Mouse (Mus musculus) cortical plate, adult 2 months (tissue): ENCODE measurements around the gene Stxbp6.

Source experiments
- CTCF ChIP-seq: fragments of 200-500 bp; IDR thresholded peaks from 2 replicates; pipeline ENCODE4 v1.5.1; 2011; ENCODE audit warnings: mild to moderate bottlenecking, control low read depth, low read length; ENCODE audit not compliant: insufficient read depth; ENCODE audit errors: extremely low read depth
- POLR2A ChIP-seq: fragments of 200-500 bp; IDR thresholded peaks from 2 replicates; pipeline ENCODE4 v1.6.1; 2011; ENCODE audit warnings: mild to moderate bottlenecking, low read length, control low read depth; ENCODE audit not compliant: insufficient read depth; ENCODE audit errors: extremely low read depth

GRCm38 (mm10) chr12:45030681-45031080, 43.8 kb downstream of the Stxbp6 start:
- TF ChIP-seq CTCF (no peak), POLR2A (no peak)
